Mouse (Mus musculus) small intestine, adult 2 months (tissue): ENCODE measurements around the gene Gucy2d. TPM values are rescaled to one million over a fixed set of nuclear protein-coding genes. Genes with fewer than 3 reads are reported as not detected.
A peak's percentile ranks its signal among the peaks of the same experiment; 100 is the strongest.

Experiments used
- H3K27ac ChIP-seq: fragments of 200-500 bp; 2 replicates; pipeline ENCODE4 v1.5.1; 2012; ENCODE audit warnings: low read depth, low read length, control low read depth, inconsistent platforms; ENCODE audit not compliant: insufficient read depth
- H3K27me3 ChIP-seq: fragments of 200-500 bp; 2 replicates; pipeline ENCODE4 v1.6.1; 2012; ENCODE audit warnings: mild to moderate bottlenecking, moderate library complexity, low read length, inconsistent platforms; ENCODE audit not compliant: control insufficient read depth, insufficient read depth
- H3K36me3 ChIP-seq: fragments of 200-500 bp; 2 replicates; pipeline ENCODE4 v1.6.1; 2012; ENCODE audit warnings: mild to moderate bottlenecking, low read length, control low read depth, inconsistent platforms; ENCODE audit not compliant: control insufficient read depth, insufficient read depth
- H3K4me1 ChIP-seq: fragments of 200-500 bp; 2 replicates; pipeline ENCODE4 v1.6.1; 2012; ENCODE audit warnings: low read length, inconsistent platforms, mixed read lengths; ENCODE audit not compliant: control insufficient read depth, insufficient read depth, insufficient read length
- H3K4me3 ChIP-seq: fragments of 200-500 bp; 2 replicates; pipeline ENCODE4 v1.5.1; 2012; ENCODE audit warnings: low read depth, mild to moderate bottlenecking, control low read depth, inconsistent platforms, low read length, moderate library complexity
- CTCF ChIP-seq: fragments of 200-500 bp; IDR thresholded peaks from 2 replicates; pipeline ENCODE4 v1.5.1; 2012; ENCODE audit warnings: low read depth, mild to moderate bottlenecking, control low read depth, inconsistent platforms, low read length, moderate library complexity, mixed read lengths; ENCODE audit not compliant: insufficient replicate concordance, insufficient read length; ENCODE audit errors: extremely low read depth
- POLR2A ChIP-seq: fragments of 200-500 bp; IDR thresholded peaks from 2 replicates; pipeline ENCODE4 v1.6.1; 2012; ENCODE audit warnings: low read depth, mild to moderate bottlenecking, control low read depth, inconsistent platforms, low read length, moderate library complexity
- WGBS: fragments of 180-500 bp; shearing (Covaris S2); methylation state at CpG from one replicate; pipeline ENCODE4 v1.1.7; 2018; 5-methylcytosine and 5-hydroxymethylcytosine counted together
- polyA plus RNA-seq: library from polyadenylated mRNA; depleted of rRNA; stranded (reverse); fragments of >200 nt; gene quantifications from 2 replicates; pipeline ENCODE4 v1.2.3, GENCODE M21; 2012

The Gucy2d gene
- polyA plus RNA-seq, 1 experiment = not detected

- TF ChIP-seq POLR2A (no peak), CTCF (no peak)
- Histone ChIP-seq H3K4me3 (no peak overlapping the region), H3K4me1 (peaks cover 5% of the 10 kb centered on the region; the same call in 1 of the 2 replicates), H3K27ac (no peak overlapping the region), H3K27me3 (no peaks in the 10 kb centered on the region), H3K36me3 (no peaks in the 10 kb centered on the region)
- WGBS = 63% methylated on average over 5 of the region's 5 CpGs
Measured at GRCm38 (mm10) chr7:98502921-98503320, 62.7 kb downstream of the Gucy2d start.

- 77% methylated on average over 6 of the region's 6 CpGs for WGBS
- Histone ChIP-seq H3K4me3 (no peak overlapping the region), H3K27me3 (no peaks in the 10 kb centered on the region), H3K4me1 (peaks cover 4% of the 10 kb centered on the region; the same call in 1 of the 2 replicates), H3K27ac (peak overlapping the region; percentile 2; the same call in 1 of the 2 replicates), H3K36me3 (no peaks in the 10 kb centered on the region)
- TF ChIP-seq CTCF (no peak), POLR2A (no peak)
Measured at GRCm38 (mm10) chr7:98503951-98504647, 63.9 kb downstream of the Gucy2d start.

- H3K36me3 ChIP-seq = no peaks in the 10 kb centered on the region
- 0 out of 2 replicates have a peak, but pooled peaks cover 3% of the 10 kb centered on the region for H3K4me1 ChIP-seq
- no peak for TF ChIP-seq CTCF
- no peak for TF ChIP-seq POLR2A
- peak overlapping the region; percentile 66 for H3K27ac ChIP-seq
- no peak overlapping the region for H3K4me3 ChIP-seq
- no peaks in the 10 kb centered on the region for H3K27me3 ChIP-seq
- 43% methylated on average over 5 of the region's 5 CpGs for WGBS
Measured at GRCm38 (mm10) chr7:98504726-98505314, 64.6 kb downstream of the Gucy2d start.

- H3K4me3 ChIP-seq = no peak overlapping the region
- no peaks in the 10 kb centered on the region for H3K36me3 ChIP-seq
- no peak for TF ChIP-seq POLR2A
- TF ChIP-seq CTCF = no peak
- WGBS = 50% methylated on average over 3 of the region's 3 CpGs
- H3K27me3 ChIP-seq = no peaks in the 10 kb centered on the region
- no peaks in the 10 kb centered on the region for H3K4me1 ChIP-seq
- no peak overlapping the region for H3K27ac ChIP-seq
Measured at GRCm38 (mm10) chr7:98505664-98506063, 65.4 kb downstream of the Gucy2d start.

GRCm38 (mm10) chr7:98510961-98511958, 71.0 kb downstream of the Gucy2d start:
- TF ChIP-seq CTCF = no peak
- no peak for TF ChIP-seq POLR2A
- Histone ChIP-seq H3K4me3 (no peak overlapping the region), H3K27me3 (no peaks in the 10 kb centered on the region), H3K27ac (no peak overlapping the region), H3K4me1 (no peaks in the 10 kb centered on the region), H3K36me3 (no peaks in the 10 kb centered on the region)
- WGBS = 76% methylated on average over 15 of the region's 15 CpGs

GRCm38 (mm10) chr7:98513251-98513650, 73.0 kb downstream of the Gucy2d start:
- WGBS = 81% methylated on average over 3 of the region's 3 CpGs
- no peaks in the 10 kb centered on the region for H3K27me3 ChIP-seq
- no peaks in the 10 kb centered on the region for H3K36me3 ChIP-seq
- TF ChIP-seq POLR2A (no peak), CTCF (no peak)
- no peaks in the 10 kb centered on the region for H3K4me1 ChIP-seq
- no peak overlapping the region for H3K27ac ChIP-seq
- no peak overlapping the region for H3K4me3 ChIP-seq

GRCm38 (mm10) chr7:98522576-98522975, 82.4 kb downstream of the Gucy2d start:
- no peaks in the 10 kb centered on the region for H3K27me3 ChIP-seq
- H3K36me3 ChIP-seq = no peaks in the 10 kb centered on the region
- peaks cover 34% of the 10 kb centered on the region for H3K4me1 ChIP-seq
- 69% methylated on average over 5 of the region's 5 CpGs for WGBS
- H3K27ac ChIP-seq = peak overlapping the region; percentile 19; the same call in 1 of the 2 replicates
- H3K4me3 ChIP-seq = no peak overlapping the region
- no peak for TF ChIP-seq POLR2A
- no peak for TF ChIP-seq CTCF
